Mouse (Mus musculus) left cerebral cortex, adult 2 months (tissue): ENCODE results near the gene Abcc1. TPM values are rescaled to one million over a fixed set of nuclear protein-coding genes. Genes with fewer than 3 reads are reported as not detected.

ENCODE experiments used
- DNase-seq, 2 experiments: peaks; one replicate each; pipeline ENCODE4 v3.0.0; 2021 to 2022; ENCODE audit warnings: low spot score in 2 of 2, mixed read lengths in 1 of 2; ENCODE audit errors: extremely low spot score in 1 of 2
- H3K27ac ChIP-seq: fragments of 200-600 bp; 2 replicates; pipeline ENCODE4 v1.8.1; 2022
- H3K4me3 ChIP-seq: fragments of 200-600 bp; 2 replicates; pipeline ENCODE4 v1.8.1; 2022
- CTCF ChIP-seq: fragments of 200-600 bp; IDR thresholded peaks from 2 replicates; pipeline ENCODE4 v1.8.1; 2022; ENCODE audit warnings: antibody characterized with exemption, mild to moderate bottlenecking, moderate library complexity
- intact Hi-C: fragments of 180-260 bp; cut with DNase I; formaldehyde crosslinking; loops from one replicate; pipeline ENCODE4 v1.15.1; 2025
- total RNA-seq, 2 experiments: library from RNA; stranded (reverse); gene quantifications; 2 replicates each; pipeline ENCODE4 v1.2.3; 2021

Abcc1 gene
- total RNA-seq, 2 experiments from 2014 or later = 16.4 to 18.4 TPM

DNA sequence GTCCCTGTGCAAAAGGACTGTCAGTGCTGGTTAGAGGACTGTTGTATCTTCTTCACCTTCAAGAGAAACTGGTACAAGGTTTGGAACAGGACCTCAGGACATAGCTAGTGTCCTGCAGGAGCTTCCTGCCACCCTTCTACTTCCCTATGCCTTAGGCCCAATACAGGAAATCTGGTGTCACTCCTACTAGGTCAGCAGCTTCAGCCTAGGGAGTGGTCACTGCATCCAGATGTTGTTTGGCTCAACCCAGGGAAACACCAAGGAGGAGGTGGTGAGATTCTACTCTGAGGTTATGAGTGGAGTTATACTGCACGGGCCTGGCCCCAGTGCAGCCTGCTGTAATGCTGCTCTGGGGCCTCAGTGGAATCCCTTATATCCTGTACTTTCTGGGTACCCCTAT, 2.8 kb upstream of the Abcc1 start:
- DNase-seq = no peak
- no peak overlapping the region for H3K27ac ChIP-seq
- intact Hi-C loops = no loop called here
- no peak overlapping the region for H3K4me3 ChIP-seq
- TF ChIP-seq CTCF = no peak

DNA sequence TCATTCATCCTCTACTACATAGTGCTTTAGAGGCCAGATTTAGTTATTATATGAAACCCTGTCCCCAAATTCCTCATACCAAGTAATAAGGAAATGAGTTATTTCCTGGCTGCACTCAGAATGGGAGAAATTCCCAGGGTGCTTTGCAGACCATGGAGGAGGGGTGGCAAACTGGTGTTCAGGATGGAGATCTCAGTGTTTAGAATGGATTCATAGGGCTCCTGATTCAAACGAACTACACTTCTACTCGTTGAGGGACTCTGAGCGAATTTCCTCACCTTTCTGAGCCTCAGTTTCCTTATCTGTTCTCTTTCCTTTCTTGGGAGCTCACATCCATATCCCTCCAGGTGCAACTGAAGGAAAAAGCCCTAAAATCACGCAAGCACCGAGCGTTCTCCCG, 427 bp upstream of the Abcc1 start:
- Histone ChIP-seq H3K27ac (peak overlapping the region; percentile 86), H3K4me3 (peak overlapping the region; percentile 86)
- peak; percentile 15 to 18 for DNase-seq
- intact Hi-C loops = loop anchor here (2.0 to 5.0 kb wide), 2 partner anchors 44 to 199 kb away; partner anchors contain the start of genes Fopnl, Marf1 and Nde1
- TF ChIP-seq CTCF = no peak

DNA sequence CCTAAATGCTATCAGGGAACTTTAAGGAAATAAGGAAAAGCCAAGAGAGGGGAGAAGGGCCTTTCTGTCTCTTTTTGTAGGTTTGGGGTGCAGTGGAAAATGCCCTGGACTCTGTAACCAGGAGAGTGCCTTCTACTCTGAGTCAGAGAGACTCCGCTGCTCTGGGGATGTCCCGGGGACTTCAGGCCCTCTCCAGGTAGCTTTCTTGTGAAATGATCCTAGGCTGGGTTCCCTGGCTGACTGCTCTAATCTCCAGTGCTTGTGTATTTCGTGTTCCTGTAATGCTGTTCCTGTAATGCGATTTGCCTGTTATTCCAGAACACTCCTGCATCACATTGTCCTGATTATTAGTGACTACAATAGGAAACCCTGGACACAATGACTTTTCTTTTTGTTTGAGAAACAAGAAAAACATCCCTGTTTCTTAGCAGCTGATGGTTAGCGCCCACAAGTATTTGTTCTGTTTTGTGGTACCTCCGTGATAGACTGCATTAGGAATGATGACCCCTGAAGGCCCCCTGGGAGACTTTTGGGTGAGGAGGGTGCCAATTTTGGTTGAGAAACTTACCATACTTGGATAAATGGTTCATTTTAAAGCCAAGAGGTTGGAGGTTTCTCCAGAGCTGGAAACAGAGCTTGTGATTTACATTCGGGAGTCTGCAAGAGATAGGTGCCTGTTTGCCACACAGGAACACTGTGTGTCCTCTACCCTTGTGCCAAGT, 902 bp downstream of the Abcc1 start:
- DNase-seq = no peak
- intact Hi-C loops = loop anchor here (5.0 kb wide), 1 partner anchor 200 kb away; the partner anchor contains the start of genes Marf1 and Nde1
- Histone ChIP-seq H3K27ac (peak overlapping the region; percentile 86), H3K4me3 (peak overlapping the region; percentile 86)
- no peak for TF ChIP-seq CTCF

DNA sequence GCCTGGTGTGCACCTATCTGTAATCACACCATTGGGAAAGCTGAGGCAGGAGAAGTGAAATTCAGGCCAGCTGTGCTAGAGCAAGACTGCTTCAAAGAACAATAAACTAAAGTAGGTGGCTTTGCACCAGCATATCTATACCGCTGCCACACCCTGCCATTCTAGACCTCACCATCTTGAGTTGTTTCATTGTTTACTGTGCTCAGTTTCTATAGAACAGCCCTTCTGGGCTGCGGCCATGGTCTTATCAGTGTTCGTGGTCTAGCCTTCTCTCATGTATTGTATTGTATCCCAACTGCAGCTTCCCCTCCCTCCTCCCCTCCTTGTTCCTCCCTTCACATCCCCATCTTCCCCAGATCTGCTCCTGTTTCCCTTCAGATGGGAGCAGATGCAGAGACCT, 2.1 kb downstream of the Abcc1 start:
- DNase-seq = no peak
- Histone ChIP-seq H3K27ac (no peak overlapping the region), H3K4me3 (no peak overlapping the region)
- TF ChIP-seq CTCF = no peak
- intact Hi-C loops = loop anchor here (5.0 kb wide), 1 partner anchor 201 kb away; the partner anchor contains the start of genes Marf1 and Nde1

DNA sequence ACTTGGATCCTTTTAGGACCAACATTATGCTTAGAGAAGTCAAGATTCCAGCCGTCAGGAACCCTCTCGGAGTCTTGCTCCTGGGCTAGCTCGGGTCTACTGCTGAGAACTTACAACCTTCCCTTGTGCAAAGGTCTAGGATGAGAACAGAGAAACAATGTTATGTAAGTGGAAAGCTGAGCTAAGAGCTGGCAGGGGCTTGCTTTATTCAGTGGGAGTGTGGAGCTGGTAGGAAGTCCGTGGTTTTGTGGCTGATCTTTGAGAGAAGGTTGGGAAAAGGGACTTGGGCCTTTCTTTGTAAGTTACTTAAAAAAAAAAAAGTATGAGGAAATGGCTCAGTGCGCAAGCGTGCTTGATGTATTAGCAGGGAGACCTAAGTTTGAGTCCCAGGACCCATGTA, 2.7 kb downstream of the Abcc1 start:
- TF ChIP-seq CTCF = no peak
- intact Hi-C loops = loop anchor here (5.0 kb wide), 1 partner anchor 202 kb away; the partner anchor contains the start of genes Marf1 and Nde1
- no peak overlapping the region for H3K4me3 ChIP-seq
- no peak for DNase-seq
- H3K27ac ChIP-seq = no peak overlapping the region

DNA sequence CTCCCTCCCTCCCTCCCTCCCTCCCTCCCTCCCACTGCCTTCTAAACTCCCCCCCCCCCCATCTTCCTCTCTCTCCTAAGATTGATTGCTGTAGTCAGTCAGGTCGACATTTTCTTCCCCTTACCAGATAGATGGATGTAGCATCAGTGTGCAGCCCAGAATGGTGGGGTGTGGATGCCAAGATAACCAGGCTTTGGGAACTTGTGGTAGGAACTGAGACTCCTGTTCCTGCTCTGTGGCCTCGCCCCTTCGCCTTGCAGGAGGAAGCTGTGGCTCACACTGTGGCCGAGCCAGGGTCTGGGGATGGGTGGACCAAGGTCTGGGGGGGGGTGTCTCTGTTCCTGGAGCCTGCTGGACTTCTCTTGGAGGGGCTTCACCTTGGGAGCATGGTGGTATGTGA, 4.1 kb downstream of the Abcc1 start:
- Histone ChIP-seq H3K27ac (no peak overlapping the region), H3K4me3 (no peak overlapping the region)
- DNase-seq = no peak
- intact Hi-C loops = no loop called here
- TF ChIP-seq CTCF = no peak

DNA sequence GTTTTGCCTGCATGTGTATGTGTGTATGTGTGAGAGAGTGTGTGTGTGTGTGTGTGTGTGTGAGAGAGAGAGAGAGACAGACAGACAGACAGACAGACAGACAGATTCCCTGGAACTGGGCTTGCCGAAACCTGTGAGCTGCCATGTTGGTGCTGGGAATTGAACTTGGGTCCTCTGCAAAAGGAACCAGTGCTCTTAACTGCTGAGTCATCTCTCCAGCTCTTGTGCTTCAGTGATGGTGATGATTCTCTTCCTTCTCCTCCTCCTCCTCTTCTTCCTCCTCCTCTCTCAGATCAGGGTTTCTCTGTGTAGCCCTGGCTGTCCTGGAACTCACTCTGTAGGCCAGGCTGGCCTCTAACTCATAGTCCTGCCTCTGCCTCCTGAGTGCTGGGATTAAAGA, 4.7 kb downstream of the Abcc1 start:
- Histone ChIP-seq H3K4me3 (no peak overlapping the region), H3K27ac (no peak overlapping the region)
- TF ChIP-seq CTCF = no peak
- no peak for DNase-seq
- intact Hi-C loops = no loop called here

DNA sequence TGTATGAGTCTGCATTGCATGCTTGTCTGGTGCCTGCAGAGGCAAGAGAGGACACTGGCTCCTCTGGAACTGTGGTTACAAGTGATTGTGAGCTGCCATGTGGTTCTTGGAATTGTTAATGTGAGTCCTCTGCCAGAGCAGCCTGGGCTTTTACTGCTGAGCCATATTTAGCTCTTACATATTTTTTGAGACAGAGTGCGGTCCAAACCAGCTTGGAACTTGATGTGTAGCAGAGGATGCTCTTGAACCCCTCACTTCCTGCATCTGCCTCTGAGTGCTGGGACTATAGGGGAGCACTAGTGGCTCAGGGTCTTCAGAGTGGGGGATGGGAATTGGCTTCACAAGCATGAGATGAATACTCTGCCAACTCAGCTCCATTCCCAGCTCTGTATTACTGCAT, 10.0 kb downstream of the Abcc1 start:
- TF ChIP-seq CTCF = no peak
- H3K27ac ChIP-seq = 0 out of 2 replicates have a peak overlapping the region, but pooled peaks have one; percentile 2
- H3K4me3 ChIP-seq = no peak overlapping the region
- intact Hi-C loops = no loop called here
- peak in 1 of 2 experiments; percentile 19 for DNase-seq

DNA sequence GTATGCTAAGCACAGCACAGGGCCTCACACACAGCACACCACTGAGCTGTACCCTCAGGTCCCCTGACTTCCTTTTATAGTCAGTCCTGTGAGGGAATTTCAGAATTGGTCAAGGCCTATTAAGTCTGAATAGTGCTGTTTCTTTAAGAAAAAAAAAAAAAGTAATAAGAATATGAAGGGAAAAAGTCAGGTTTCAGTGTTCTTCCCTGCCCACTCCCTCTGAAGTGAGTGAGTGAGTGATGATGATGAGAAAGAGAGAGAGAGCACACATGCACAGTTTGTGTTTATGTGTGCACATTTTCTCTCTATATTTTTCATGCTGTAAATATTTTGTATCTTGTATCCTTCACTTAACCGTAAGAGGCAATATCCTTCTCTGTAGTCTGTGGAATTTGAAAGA, 11.0 kb downstream of the Abcc1 start:
- H3K27ac ChIP-seq = no peak overlapping the region
- DNase-seq = no peak
- H3K4me3 ChIP-seq = no peak overlapping the region
- intact Hi-C loops = no loop called here
- no peak for TF ChIP-seq CTCF

DNA sequence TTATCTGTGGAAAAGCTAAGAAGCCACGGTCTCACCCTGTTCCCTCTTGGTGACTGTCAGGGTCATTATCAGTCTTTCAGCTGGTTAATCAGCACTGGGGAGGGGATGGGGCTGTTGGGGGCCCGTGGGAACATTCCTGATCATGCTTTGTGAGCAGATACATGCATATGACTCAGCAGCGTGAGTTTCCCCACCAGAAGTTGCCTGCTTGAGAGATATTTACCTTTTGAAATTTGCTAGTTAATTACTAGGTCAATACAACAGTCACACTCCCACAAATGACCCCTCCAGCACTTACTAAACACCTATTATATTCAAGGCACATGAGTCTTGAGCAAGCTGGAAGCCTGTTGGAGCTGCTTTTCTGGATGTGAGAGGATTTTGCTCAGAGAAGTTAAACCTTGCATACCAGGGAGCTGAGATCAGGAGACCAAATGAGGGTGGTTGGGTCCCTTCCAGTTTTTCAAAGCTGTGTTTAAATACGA, 11.5 kb downstream of the Abcc1 start:
- no peak for DNase-seq
- intact Hi-C loops = no loop called here
- TF ChIP-seq CTCF = no peak
- Histone ChIP-seq H3K4me3 (no peak overlapping the region), H3K27ac (no peak overlapping the region)

DNA sequence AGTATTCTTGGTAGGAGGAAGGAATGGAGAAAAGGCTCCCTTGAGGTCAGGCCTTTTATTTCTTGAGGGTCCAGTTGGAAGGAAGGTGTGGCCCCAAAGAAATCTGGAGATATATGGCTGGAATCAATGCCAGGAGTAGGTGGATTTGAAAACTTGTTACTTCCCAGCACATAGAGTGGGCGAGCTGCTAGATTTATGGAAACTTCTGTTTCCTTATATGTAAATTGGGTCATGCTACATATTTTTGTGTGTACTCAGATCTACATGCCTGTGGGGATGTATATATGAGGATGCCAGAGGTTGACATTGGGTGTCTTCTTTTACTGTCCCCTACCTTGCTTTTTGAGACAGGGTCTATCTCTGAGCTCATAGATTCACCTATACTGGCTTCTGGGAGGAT, 14.6 kb downstream of the Abcc1 start:
- TF ChIP-seq CTCF = no peak
- no peak overlapping the region for H3K4me3 ChIP-seq
- no peak overlapping the region for H3K27ac ChIP-seq
- DNase-seq = no peak
- intact Hi-C loops = no loop called here

DNA sequence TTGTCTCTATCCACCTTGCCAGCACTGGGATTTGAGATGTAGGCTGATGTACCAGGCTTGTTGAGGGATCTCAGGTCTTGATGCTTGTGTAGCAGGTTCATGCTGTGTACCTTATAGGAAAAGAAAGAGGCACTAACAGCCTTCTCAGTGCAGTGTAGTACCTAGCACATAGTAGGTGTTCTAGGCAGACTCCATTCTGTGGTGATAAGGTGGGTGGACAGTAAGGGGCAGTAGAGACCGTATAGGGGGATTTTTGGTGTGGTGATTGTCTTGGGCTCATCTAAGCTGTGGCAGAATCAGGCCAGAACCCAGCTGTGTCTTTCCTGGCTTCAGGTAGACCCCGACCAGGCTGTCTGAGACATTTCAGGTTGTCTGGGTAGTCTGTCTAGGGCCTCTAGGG, 15.0 kb downstream of the Abcc1 start:
- H3K27ac ChIP-seq = no peak overlapping the region
- no peak for DNase-seq
- intact Hi-C loops = no loop called here
- no peak for TF ChIP-seq CTCF
- no peak overlapping the region for H3K4me3 ChIP-seq

DNA sequence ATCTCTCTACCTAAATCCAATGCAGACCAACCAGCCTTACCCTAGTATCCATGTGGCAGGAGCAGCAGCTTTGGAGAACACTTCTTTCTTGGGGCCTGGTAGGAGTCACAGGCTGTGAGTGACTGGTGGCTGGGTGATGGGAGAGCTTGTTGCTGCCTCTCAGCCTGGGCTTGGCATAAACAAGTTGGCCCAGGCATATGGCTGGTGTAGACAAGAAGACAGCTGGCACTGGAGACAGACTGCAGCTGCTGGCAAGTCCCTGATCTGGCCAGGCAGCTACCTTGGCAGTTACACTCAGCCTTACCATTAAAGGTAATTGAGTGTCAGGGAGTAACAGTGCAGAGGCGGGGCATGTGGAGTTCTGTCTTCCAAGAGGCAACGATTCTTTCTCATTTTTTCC, 16.0 kb downstream of the Abcc1 start:
- intact Hi-C loops = no loop called here
- peak; percentile 21 to 34 for DNase-seq
- no peak for TF ChIP-seq CTCF
- peak overlapping the region; percentile 36; the same call in 1 of the 2 replicates for H3K27ac ChIP-seq
- no peak overlapping the region for H3K4me3 ChIP-seq
